Mouse (Mus musculus) effector memory CD4-positive, alpha-beta T cell, adult 7 months (primary cell): ENCODE results near the gene Dirc2. TPM values are rescaled to one million over a fixed set of nuclear protein-coding genes. Genes with fewer than 3 reads are reported as not detected.

Source experiments
- polyA plus RNA-seq: library from polyadenylated mRNA; unstranded; fragments of 100-300 nt; shearing (Covaris generic); gene quantifications from one replicate; pipeline ENCODE4 v1.2.1, GENCODE M21; 2017

Dirc2 gene
- polyA plus RNA-seq, result 29.7 TPM

GRCm38 (mm10) chr16:35768785-35769642 lies at the start of gene Dirc2:
Dirc2 (minus strand) TSS chr16:35769356.

GRCm38 (mm10) chr16:35769878-35770657 lies 912 bp upstream of the Dirc2 start, which contains the start of gene Hspbap1:
Hspbap1 (plus strand) TSS chr16:35770375.

Other genes starting within 250 kb of the Dirc2 start
- gene Sema5b, start 228.2 kb downstream of the Dirc2 start, polyA plus RNA-seq, result 0.51 TPM
- 7.5 TPM for gene Hspbap1, start 1.0 kb upstream of the Dirc2 start, polyA plus RNA-seq
- gene Parp14, start 102.2 kb upstream of the Dirc2 start, polyA plus RNA-seq, result 49.3 TPM
- 36.1 TPM for gene Parp9, start 169.1 kb upstream of the Dirc2 start, polyA plus RNA-seq
- 21.9 TPM for gene Dtx3l, start 169.8 kb upstream of the Dirc2 start, polyA plus RNA-seq
- gene Kpna1, start 209.4 kb upstream of the Dirc2 start, polyA plus RNA-seq, result 194 TPM